Mouse (Mus musculus) ES-Bruce4 (cell line): ENCODE results near the gene Tfap2d.

Experiments
- CTCF ChIP-seq: IDR thresholded peaks from one replicate; pipeline ENCODE4 v1.8.1; 2011; ENCODE audit warnings: low read depth, low read length
- EP300 ChIP-seq: IDR thresholded peaks from 2 replicates; pipeline ENCODE4 v1.6.1; 2011; ENCODE audit warnings: low read depth, low read length; ENCODE audit not compliant: insufficient read depth

- TF ChIP-seq CTCF, result no peak
- no peak for TF ChIP-seq EP300
Observed at GRCm38 (mm10) chr1:19206194-19206593, 103.4 kb downstream of the Tfap2d start.
